Mouse (Mus musculus) ES-E14 (cell line): ENCODE results near the gene Snap23. TPM values are rescaled to one million over a fixed set of nuclear protein-coding genes. Genes with fewer than 3 reads are reported as not detected.

Source experiments
- DNase-seq: peaks from one replicate; pipeline ENCODE4 v3.0.0-alpha.2; 2013; ENCODE audit warnings: low read depth, low spot score
- H3K27ac ChIP-seq: 2 replicates; pipeline ENCODE4 v1.5.1; 2012; ENCODE audit warnings: low read depth, mild to moderate bottlenecking, low read length, moderate library complexity, mixed read lengths; ENCODE audit not compliant: poor library complexity, insufficient read depth, severe bottlenecking
- H3K36me3 ChIP-seq: 2 replicates; pipeline ENCODE4 v1.6.1; 2012; ENCODE audit warnings: mild to moderate bottlenecking, low read length, moderate library complexity, mixed read lengths; ENCODE audit not compliant: control insufficient read depth, poor library complexity, insufficient read depth, severe bottlenecking
- H3K4me1 ChIP-seq, 2 experiments: fragments of 150-350 bp in 1 of 2; sonication (generic) in 1 of 2; 2 replicates each; pipeline ENCODE4 v1.6.1; 2012; ENCODE audit warnings: low read length in 2 of 2, mild to moderate bottlenecking in 1 of 2, mixed read lengths in 1 of 2; ENCODE audit not compliant: control insufficient read depth in 2 of 2, insufficient read depth in 2 of 2, poor library complexity in 1 of 2
- H3K4me3 ChIP-seq, 2 experiments: fragments of 150-350 bp in 1 of 2; sonication (generic) in 1 of 2; 2 replicates each; pipeline ENCODE4 v1.5.1; 2012; ENCODE audit warnings: low read length in 2 of 2, low read depth in 1 of 2, mild to moderate bottlenecking in 1 of 2, mixed read lengths in 1 of 2; ENCODE audit not compliant: insufficient read depth in 1 of 2, poor library complexity in 1 of 2, severe bottlenecking in 1 of 2
- H3K9ac ChIP-seq: 2 replicates; pipeline ENCODE4 v1.6.1; 2012; ENCODE audit warnings: low read depth, mild to moderate bottlenecking, low read length, mixed read lengths; ENCODE audit not compliant: poor library complexity, insufficient read depth, severe bottlenecking
- H3K9me3 ChIP-seq: fragments of 150-350 bp; sonication (generic); 2 replicates; pipeline ENCODE4 v1.6.1; 2012; ENCODE audit warnings: low read depth, mild to moderate bottlenecking, low read length; ENCODE audit not compliant: control insufficient read depth, insufficient read depth
- CHD2 ChIP-seq: IDR thresholded peaks from 2 replicates; pipeline ENCODE4 v1.6.1; 2014; ENCODE audit warnings: mild to moderate bottlenecking, low read depth, low read length, inconsistent platforms
- HCFC1 ChIP-seq: IDR thresholded peaks from 2 replicates; pipeline ENCODE4 v1.6.1; 2012; ENCODE audit warnings: low read length, inconsistent platforms, borderline replicate concordance; ENCODE audit not compliant: insufficient read depth
- MAFK ChIP-seq: IDR thresholded peaks from 2 replicates; pipeline ENCODE4 v1.6.1; 2014; ENCODE audit warnings: mild to moderate bottlenecking, low read depth, low read length, inconsistent platforms; ENCODE audit not compliant: insufficient read depth
- ZC3H11A ChIP-seq: IDR thresholded peaks from 2 replicates; pipeline ENCODE4 v1.6.1; 2012; ENCODE audit warnings: low read depth, mild to moderate bottlenecking, inconsistent platforms, low read length, borderline replicate concordance
- ZNF384 ChIP-seq: IDR thresholded peaks from 2 replicates; pipeline ENCODE4 v1.6.1; 2012; ENCODE audit warnings: low read depth, low read length, inconsistent platforms
- in situ Hi-C, 2 experiments: fragments of 600-800 bp; cut with MboI; formaldehyde crosslinking; loops; one replicate each; pipeline ENCODE4 v1.15.1; 2025; ENCODE audit warnings: low sequenced_read_pairs in 2 of 2, inconsistent platforms in 1 of 2; ENCODE audit not compliant: unreplicated experiment in 2 of 2
- total RNA-seq: library from RNA; depleted of rRNA; stranded (reverse); fragments of 300-350 nt; gene quantifications from 2 replicates; pipeline ENCODE4 v1.2.3, GENCODE M21; 2012

The Snap23 gene
- total RNA-seq, 1 experiment: 40.0 TPM

- no peak overlapping the region for H3K27ac ChIP-seq
- H3K9me3 ChIP-seq: no peaks in the 10 kb centered on the region
- H3K36me3 ChIP-seq: peaks cover 8% of the 10 kb centered on the region
- no peaks in the 10 kb centered on the region for H3K4me1 ChIP-seq
- DNase-seq: no peak
- in situ Hi-C loops: no loop called here
- H3K4me3 ChIP-seq: no peak overlapping the region
- H3K9ac ChIP-seq: no peak overlapping the region
- TF ChIP-seq ZC3H11A: no peak
- no peak for TF ChIP-seq ZNF384
- no peak for TF ChIP-seq CHD2
- TF ChIP-seq MAFK: no peak
- no peak for TF ChIP-seq HCFC1
These were observed 49.0 kb downstream of the Snap23 start for GRCm38 (mm10) chr2:120616279-120617163.

- peaks cover 8% of the 10 kb centered on the region for H3K36me3 ChIP-seq
- no peak for TF ChIP-seq ZC3H11A
- TF ChIP-seq MAFK: no peak
- no peak for TF ChIP-seq ZNF384
- TF ChIP-seq CHD2: no peak
- no peak for TF ChIP-seq HCFC1
- in situ Hi-C loops: no loop called here
These were observed 52.1 kb downstream of the Snap23 start for GRCm38 (mm10) chr2:120619538-120619937.

GRCm38 (mm10) chr2:120622920-120623319, 55.4 kb downstream of the Snap23 start:
- Histone ChIP-seq H3K36me3 (peaks cover 5% of the 10 kb centered on the region), H3K4me1 (no peaks in the 10 kb centered on the region), H3K9ac (no peak overlapping the region), H3K4me3 (no peak overlapping the region), H3K27ac (no peak overlapping the region), H3K9me3 (no peaks in the 10 kb centered on the region)
- in situ Hi-C loops: no loop called here
- DNase-seq: no peak
- TF ChIP-seq HCFC1 (no peak), CHD2 (no peak), MAFK (no peak), ZC3H11A (no peak), ZNF384 (no peak)

More at GRCm38 (mm10) chr2:120619538-120619937, 52.1 kb downstream of the Snap23 start:
- Histone ChIP-seq H3K4me3 (no peak overlapping the region), H3K9me3 (no peaks in the 10 kb centered on the region), H3K27ac (no peak overlapping the region), H3K9ac (no peak overlapping the region), H3K4me1 (no peaks in the 10 kb centered on the region)
- DNase-seq: no peak

GRCm38 (mm10) chr2:120628076-120628865, 60.8 kb downstream of the Snap23 start:
- in situ Hi-C loops: no loop called here
- no peak for DNase-seq
- Histone ChIP-seq H3K4me1 (no peaks in the 10 kb centered on the region; a peak in 1 of 4 replicates), H3K36me3 (no peaks in the 10 kb centered on the region), H3K9me3 (no peaks in the 10 kb centered on the region), H3K9ac (no peak overlapping the region), H3K4me3 (peak overlapping the region in 1 of 2 experiments; percentile 57; a peak in 2 of 4 replicates), H3K27ac (no peak overlapping the region)
- TF ChIP-seq MAFK: no peak
- no peak for TF ChIP-seq ZC3H11A
- TF ChIP-seq HCFC1: no peak
- no peak for TF ChIP-seq ZNF384
- TF ChIP-seq CHD2: no peak
